Mouse (Mus musculus) left cerebral cortex, postnatal 25 days (tissue): ENCODE measurements at regions not wholly inside any gene's neighbourhood (a gene's known extent, or its start where the extent isn't known, plus 50 kb on each side); places are given as distances from the start of the nearest gene placed in this dataset.

Source experiments
- DNase-seq, 2 experiments: peaks; one replicate each; pipeline ENCODE4 v3.0.0; 2022; ENCODE audit warnings: low spot score in 2 of 2, mixed read lengths in 1 of 2
- intact Hi-C: fragments of 180-260 bp; cut with DNase I; formaldehyde crosslinking; loops from one replicate; pipeline ENCODE4 v1.15.1; 2025

GRCm38 (mm10) chr13:5735027-5735624 lies 126.2 kb upstream of the Klf6 start:
- intact Hi-C loops = no loop called here
- DNase-seq = no peak

GRCm38 (mm10) chr13:5736472-5736871 lies 124.8 kb upstream of the Klf6 start:
- DNase-seq = no peak
- intact Hi-C loops = no loop called here

- intact Hi-C loops = no loop called here
- peak in 1 of 2 experiments; percentile 14 for DNase-seq
These were observed 124.1 kb upstream of the Klf6 start for GRCm38 (mm10) chr13:5737214-5737613.

- no peak for DNase-seq
- intact Hi-C loops = no loop called here
These were observed 120.5 kb upstream of the Klf6 start for GRCm38 (mm10) chr13:5740805-5741204.

- peak in 1 of 2 experiments; percentile 7 for DNase-seq
- intact Hi-C loops = no loop called here
These were observed 116.3 kb upstream of the Klf6 start for GRCm38 (mm10) chr13:5744949-5745348.

GRCm38 (mm10) chr13:5757176-5757575 lies 104.1 kb upstream of the Klf6 start:
- DNase-seq = no peak
- intact Hi-C loops = no loop called here

- DNase-seq = no peak
- intact Hi-C loops = no loop called here
These were observed 103.3 kb upstream of the Klf6 start for GRCm38 (mm10) chr13:5757963-5758362.

- intact Hi-C loops = no loop called here
- DNase-seq = no peak
These were observed 101.3 kb upstream of the Klf6 start for GRCm38 (mm10) chr13:5760030-5760429.

- intact Hi-C loops = no loop called here
- no peak for DNase-seq
These were observed 94.9 kb upstream of the Klf6 start for GRCm38 (mm10) chr13:5766394-5766793.

- DNase-seq = no peak
- intact Hi-C loops = no loop called here
These were observed 94.1 kb upstream of the Klf6 start for GRCm38 (mm10) chr13:5767202-5767601.

- DNase-seq = peak in 1 of 2 experiments; percentile 23
- intact Hi-C loops = no loop called here
These were observed 92.6 kb upstream of the Klf6 start for GRCm38 (mm10) chr13:5768699-5769098.

GRCm38 (mm10) chr13:5769283-5770260 lies 91.7 kb upstream of the Klf6 start:
- no peak for DNase-seq
- intact Hi-C loops = no loop called here

GRCm38 (mm10) chr13:5773811-5774210 lies 87.5 kb upstream of the Klf6 start:
- DNase-seq = no peak
- intact Hi-C loops = no loop called here

GRCm38 (mm10) chr13:5778443-5779171 lies 82.7 kb upstream of the Klf6 start:
- no peak for DNase-seq
- intact Hi-C loops = no loop called here

- DNase-seq = no peak
- intact Hi-C loops = no loop called here
These were observed 81.9 kb upstream of the Klf6 start for GRCm38 (mm10) chr13:5779410-5779809.

- intact Hi-C loops = no loop called here
These were observed 78.7 kb upstream of the Klf6 start for GRCm38 (mm10) chr13:5782540-5782939.

GRCm38 (mm10) chr13:5787114-5787513 lies 74.2 kb upstream of the Klf6 start:
- intact Hi-C loops = no loop called here

More at GRCm38 (mm10) chr13:5782540-5782939, 78.7 kb upstream of the Klf6 start:
- DNase-seq = no peak

GRCm38 (mm10) chr13:5789302-5789701 lies 72.0 kb upstream of the Klf6 start:
- intact Hi-C loops = no loop called here
- no peak for DNase-seq

More at GRCm38 (mm10) chr13:5787114-5787513, 74.2 kb upstream of the Klf6 start:
- DNase-seq = no peak

GRCm38 (mm10) chr13:5802079-5802478 lies 59.2 kb upstream of the Klf6 start:
- intact Hi-C loops = no loop called here
- DNase-seq = no peak

- DNase-seq = no peak
- intact Hi-C loops = no loop called here
These were observed 58.5 kb upstream of the Klf6 start for GRCm38 (mm10) chr13:5802826-5803225.
